Mouse (Mus musculus) heart, embryonic 12.5 days (tissue): ENCODE data around the gene Unk. TPM values are rescaled to one million over a fixed set of nuclear protein-coding genes. Genes with fewer than 3 reads are reported as not detected.
A peak's percentile ranks its signal among the peaks of the same experiment; 100 is the strongest.

ENCODE experiments used
- ATAC-seq: fragments of 200-750 bp; cut with Nextera tagmentation; 2 replicates; pipeline ENCODE4 v1.8.0; 2017; ENCODE audit warnings: moderate TSS enrichment, moderate library complexity; ENCODE audit not compliant: insufficient number of reproducible peaks, low FRiP score
- H3K27ac ChIP-seq: fragments of 300-500 bp; sonication (generic); 2 replicates; pipeline ENCODE4 v1.5.1; 2016; ENCODE audit warnings: mild to moderate bottlenecking, moderate library complexity; ENCODE audit not compliant: poor library complexity, severe bottlenecking
- H3K27me3 ChIP-seq: fragments of 300-500 bp; sonication (generic); replicated peaks from 2 replicates; pipeline ENCODE4 v1.6.1; 2016; ENCODE audit warnings: mild to moderate bottlenecking, moderate library complexity
- H3K36me3 ChIP-seq: fragments of 300-500 bp; sonication (generic); 2 replicates; pipeline ENCODE4 v1.6.1; 2016; ENCODE audit warnings: mild to moderate bottlenecking, moderate library complexity
- H3K4me1 ChIP-seq: fragments of 300-500 bp; sonication (generic); replicated peaks from 2 replicates; pipeline ENCODE4 v1.6.1; 2016; ENCODE audit warnings: mild to moderate bottlenecking
- H3K4me2 ChIP-seq: fragments of 300-500 bp; sonication (generic); 2 replicates; pipeline ENCODE4 v1.6.1; 2016; ENCODE audit warnings: mild to moderate bottlenecking, moderate library complexity
- H3K4me3 ChIP-seq: fragments of 300-500 bp; sonication (generic); 2 replicates; pipeline ENCODE4 v1.5.1; 2016; ENCODE audit warnings: mild to moderate bottlenecking
- H3K9ac ChIP-seq: fragments of 300-500 bp; sonication (generic); 2 replicates; pipeline ENCODE4 v1.6.1; 2016; ENCODE audit warnings: mild to moderate bottlenecking, moderate library complexity
- H3K9me3 ChIP-seq: fragments of 300-500 bp; sonication (generic); replicated peaks from 2 replicates; pipeline ENCODE4 v1.6.1; 2016; ENCODE audit warnings: mild to moderate bottlenecking, moderate library complexity
- WGBS: fragments of 180-500 bp; shearing (Covaris S2); methylation state at CpG from one replicate; pipeline ENCODE4 v1.1.7; 2016; 5-methylcytosine and 5-hydroxymethylcytosine counted together
- polyA plus RNA-seq: library from polyadenylated mRNA; unstranded; fragments of >200 nt; fragmentation: Nextera tagmentation; extraction: Ambion mirVana; gene quantifications from 2 replicates; pipeline ENCODE4 v1.2.1, GENCODE M21; 2016

Gene Unk
- polyA plus RNA-seq, 1 experiment from 2014 or later: 31.8 TPM

DNA sequence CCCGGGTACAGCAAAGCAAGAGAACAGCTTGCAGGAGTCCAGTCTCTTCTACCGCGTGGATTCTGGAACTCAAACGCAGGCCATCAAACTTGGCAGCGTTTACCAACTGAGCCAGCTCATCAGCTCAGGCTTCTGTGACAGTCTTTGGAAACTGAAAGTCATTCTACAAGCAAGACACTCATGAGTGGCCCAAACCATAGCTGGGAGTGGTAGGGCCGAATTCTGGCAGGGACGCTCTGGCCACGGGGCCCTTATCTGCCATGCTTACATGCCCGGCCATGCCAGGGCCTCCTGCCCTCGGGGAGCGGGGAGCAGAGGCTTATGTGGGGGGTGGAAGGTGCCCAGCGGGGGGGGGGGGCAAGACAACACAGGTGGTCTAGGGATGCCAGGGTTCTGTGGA is 73.5 kb downstream of the Unk start:
- H3K4me3 ChIP-seq: no peak overlapping the region
- 57% methylated on average over 12 of the region's 12 CpGs for WGBS
- ATAC-seq: no peak

DNA sequence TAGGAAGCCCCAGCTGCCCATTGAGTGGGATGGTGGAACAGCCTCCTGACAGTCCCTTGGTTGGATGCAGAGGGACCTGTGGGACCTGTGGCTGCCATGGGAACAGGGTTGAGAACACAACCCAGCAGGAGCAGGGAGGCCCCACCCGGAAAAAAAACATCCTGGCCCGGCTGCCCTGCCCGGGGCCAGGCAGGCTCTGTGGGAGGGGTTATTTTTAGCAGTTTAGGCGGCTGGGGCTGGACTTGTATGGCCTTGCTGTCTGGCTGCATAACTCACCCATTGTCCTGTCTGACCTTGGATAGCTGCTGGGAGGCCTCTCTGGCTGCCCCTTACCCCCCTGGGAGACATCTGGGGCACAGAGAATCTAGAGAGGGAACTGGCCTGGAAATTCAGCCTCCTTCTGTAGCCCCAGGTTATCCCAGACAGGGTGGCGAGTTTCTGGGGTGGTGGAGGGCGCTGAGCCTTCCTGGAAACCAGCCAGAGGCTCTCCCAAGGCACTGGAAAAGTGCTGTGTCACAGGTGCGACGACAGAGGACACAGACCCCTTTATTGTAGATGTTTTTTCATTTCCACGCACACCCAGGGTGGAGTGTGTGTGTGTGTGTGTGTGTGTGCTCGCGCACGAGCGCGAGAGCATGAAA is 74.0 kb downstream of the Unk start:
- peak overlapping the region; percentile 37 for H3K4me2 ChIP-seq
- H3K4me3 ChIP-seq: no peak overlapping the region
- peaks cover 10% of the 10 kb centered on the region for H3K36me3 ChIP-seq
- peak; percentile 79 for ATAC-seq
- no peaks in the 10 kb centered on the region for H3K9me3 ChIP-seq
- H3K4me1 ChIP-seq: peaks cover 94% of the 10 kb centered on the region
- WGBS: 20% methylated on average over 14 of the region's 14 CpGs
- H3K27me3 ChIP-seq: 0 out of 2 replicates have a peak, but pooled peaks cover 3% of the 10 kb centered on the region
- peak overlapping the region; percentile 98 for H3K27ac ChIP-seq
- H3K9ac ChIP-seq: peak overlapping the region; percentile 62

More for the DNA sequence above, 73.5 kb downstream of the Unk start:
- H3K4me2 ChIP-seq: peak overlapping the region; percentile 37
- H3K4me1 ChIP-seq: peaks cover 94% of the 10 kb centered on the region
- H3K9me3 ChIP-seq: no peaks in the 10 kb centered on the region
- H3K27me3 ChIP-seq: 0 out of 2 replicates have a peak, but pooled peaks cover 3% of the 10 kb centered on the region
- 0 out of 2 replicates have a peak overlapping the region, but pooled peaks have one; percentile 28 for H3K9ac ChIP-seq
- H3K36me3 ChIP-seq: peaks cover 10% of the 10 kb centered on the region
- peak overlapping the region; percentile 98 for H3K27ac ChIP-seq

DNA sequence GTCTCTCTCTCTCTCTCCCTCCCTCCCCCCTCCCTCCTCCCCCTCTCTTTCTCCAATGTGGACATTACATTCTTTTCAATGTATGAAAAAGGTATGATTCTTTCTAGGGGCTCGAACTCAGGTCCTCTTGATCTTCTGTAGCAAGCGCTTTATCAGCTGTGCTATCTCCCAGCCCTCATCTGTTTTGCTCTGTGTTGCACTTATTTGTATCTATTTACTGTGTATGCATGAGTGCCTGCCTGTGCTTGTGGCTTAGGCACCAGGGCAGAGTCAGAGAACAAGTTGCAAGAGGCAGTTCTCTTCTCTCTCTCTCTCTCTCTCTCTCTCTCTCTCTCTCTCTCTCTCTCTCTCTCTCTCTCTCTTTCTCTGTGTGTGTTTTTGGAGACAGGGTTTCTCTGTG is 74.9 kb downstream of the Unk start:
- Histone ChIP-seq H3K9ac (no peak overlapping the region), H3K27ac (peak overlapping the region; percentile 98), H3K36me3 (peaks cover 10% of the 10 kb centered on the region), H3K27me3 (0 out of 2 replicates have a peak, but pooled peaks cover 3% of the 10 kb centered on the region), H3K4me2 (no peak overlapping the region), H3K9me3 (no peaks in the 10 kb centered on the region), H3K4me1 (peaks cover 89% of the 10 kb centered on the region), H3K4me3 (no peak overlapping the region)
- 82% methylated on average over 2 of the region's 2 CpGs for WGBS
- no peak for ATAC-seq

DNA sequence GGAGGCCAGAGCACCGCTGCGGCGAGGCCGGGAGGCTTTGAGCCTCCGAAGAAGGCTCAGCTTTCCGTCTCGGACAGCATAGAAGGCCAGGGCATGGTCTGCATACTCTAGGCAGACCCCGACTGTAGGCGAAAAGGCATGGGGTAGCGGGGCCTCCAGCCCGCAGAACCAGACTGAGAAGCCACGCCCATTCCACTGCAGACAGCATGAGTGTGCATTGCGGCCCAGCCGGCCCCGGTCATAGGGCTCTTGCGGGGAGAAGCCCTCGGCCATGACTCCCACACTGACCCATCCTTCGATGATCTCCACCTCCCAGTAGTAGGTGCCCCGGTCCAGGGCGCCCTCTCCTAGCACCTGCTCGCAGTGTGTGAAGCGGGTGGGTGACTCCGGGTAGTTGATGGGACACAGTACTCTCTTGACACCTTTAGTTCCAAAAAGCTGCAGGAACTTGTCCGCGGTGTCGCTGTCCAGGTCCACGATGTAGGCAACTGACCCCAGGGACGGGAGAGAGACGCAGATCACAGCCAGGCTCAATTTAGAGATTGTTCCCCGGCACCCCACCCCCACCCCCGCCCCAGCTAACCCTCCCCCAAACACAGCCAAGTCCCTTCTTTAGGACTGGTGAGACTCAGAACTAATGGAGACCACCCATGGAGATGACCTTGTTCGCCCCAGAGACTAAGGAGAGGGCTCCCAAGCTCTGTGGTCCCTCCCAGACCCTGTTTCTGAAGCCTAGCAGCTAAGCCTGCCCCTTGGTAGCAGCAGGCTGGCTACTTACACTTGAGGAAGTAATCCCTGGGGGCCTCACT is 76.2 kb downstream of the Unk start:
- no peak for ATAC-seq
- peak overlapping the region; percentile 96 for H3K9ac ChIP-seq
- 0 out of 2 replicates have a peak, but pooled peaks cover 3% of the 10 kb centered on the region for H3K27me3 ChIP-seq
- peak overlapping the region; percentile 6; the same call in 1 of the 2 replicates for H3K27ac ChIP-seq
- H3K4me2 ChIP-seq: peak overlapping the region; percentile 89
- H3K36me3 ChIP-seq: peaks cover 10% of the 10 kb centered on the region
- 31% methylated on average over 32 of the region's 32 CpGs for WGBS
- peaks cover 81% of the 10 kb centered on the region for H3K4me1 ChIP-seq
- 0 out of 2 replicates have a peak overlapping the region, but pooled peaks have one; percentile 83 for H3K4me3 ChIP-seq
- H3K9me3 ChIP-seq: no peaks in the 10 kb centered on the region

DNA sequence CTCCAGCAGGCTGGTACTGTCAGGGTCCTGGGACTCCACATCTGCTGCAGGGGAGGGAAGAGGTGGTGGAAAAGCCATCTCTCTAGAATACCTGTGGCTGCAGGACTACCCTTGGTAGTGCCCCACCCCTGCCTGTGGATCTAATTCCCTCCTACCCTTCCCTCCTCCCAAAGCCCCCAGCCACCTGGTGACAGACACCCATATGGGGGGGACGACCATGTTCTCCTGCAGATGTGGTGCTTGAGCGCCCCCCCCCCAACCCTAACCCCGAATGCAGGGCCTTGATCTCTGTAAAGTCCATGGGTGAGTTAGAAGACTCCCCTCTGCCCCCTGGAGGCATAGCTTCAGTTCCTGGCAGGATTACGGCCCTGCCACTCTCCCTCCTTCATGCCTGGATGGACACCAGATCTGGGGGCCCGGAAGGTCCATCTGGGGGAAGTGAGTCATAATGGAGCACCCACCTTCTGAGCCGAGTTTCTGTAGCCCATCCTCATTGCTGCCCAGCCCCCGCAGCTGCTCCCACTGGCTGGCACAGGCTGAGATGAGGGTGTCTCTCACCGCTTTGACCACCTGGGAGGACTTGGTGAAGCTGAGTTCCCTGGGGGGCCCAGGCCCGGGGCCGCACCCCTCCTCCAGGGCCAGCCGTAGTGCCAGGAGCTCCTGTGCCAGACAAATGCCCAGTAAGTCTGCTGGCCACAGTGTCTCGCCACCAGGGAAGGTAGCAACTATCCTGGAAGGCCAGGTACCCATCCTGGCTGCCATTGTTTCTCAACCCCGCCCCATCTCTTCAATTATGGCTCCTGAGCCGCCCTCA is 77.0 kb downstream of the Unk start:
- H3K27ac ChIP-seq: peak overlapping the region; percentile 74
- 35% methylated on average over 14 of the region's 14 CpGs for WGBS

DNA sequence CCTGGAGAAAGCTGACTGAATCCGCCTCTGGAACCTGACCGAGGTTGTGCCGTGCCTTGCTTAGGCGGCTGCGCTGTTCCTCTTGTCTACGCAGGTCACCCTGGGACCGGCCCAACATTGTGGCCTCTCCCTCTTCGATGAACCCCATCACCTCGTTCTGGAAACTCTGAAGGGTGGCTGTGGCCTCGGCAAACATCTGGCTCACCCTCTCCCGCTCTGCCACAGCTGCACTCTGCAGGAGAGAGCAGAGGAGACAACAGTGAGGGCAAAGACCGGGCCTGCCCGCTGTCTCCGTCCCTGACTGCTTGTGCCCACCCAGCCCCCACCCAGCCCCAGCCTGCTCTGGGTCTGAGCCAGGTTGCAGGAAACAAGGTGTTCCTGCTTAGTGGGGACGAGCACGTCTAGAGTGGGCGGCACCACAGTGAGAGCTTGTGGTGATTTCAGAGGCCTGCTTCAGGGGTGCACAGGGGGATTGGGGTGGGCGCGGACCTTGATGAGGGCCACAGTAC is 77.7 kb downstream of the Unk start:
- WGBS: 31% methylated on average over 19 of the region's 19 CpGs
- peak overlapping the region; percentile 83 for H3K4me3 ChIP-seq
- no peak for ATAC-seq
- peaks cover 10% of the 10 kb centered on the region for H3K36me3 ChIP-seq
- 0 out of 2 replicates have a peak, but pooled peaks cover 3% of the 10 kb centered on the region for H3K27me3 ChIP-seq
- no peaks in the 10 kb centered on the region for H3K9me3 ChIP-seq
- peak overlapping the region; percentile 89 for H3K4me2 ChIP-seq
- peaks cover 69% of the 10 kb centered on the region for H3K4me1 ChIP-seq
- H3K9ac ChIP-seq: peak overlapping the region; percentile 96
- peak overlapping the region; percentile 74 for H3K27ac ChIP-seq

More for the DNA sequence above, 77.0 kb downstream of the Unk start:
- peak overlapping the region; percentile 83 for H3K4me3 ChIP-seq
- H3K4me2 ChIP-seq: peak overlapping the region; percentile 89
- H3K4me1 ChIP-seq: peaks cover 73% of the 10 kb centered on the region
- H3K36me3 ChIP-seq: peaks cover 10% of the 10 kb centered on the region
- H3K9ac ChIP-seq: peak overlapping the region; percentile 96
- ATAC-seq: no peak
- H3K27me3 ChIP-seq: 0 out of 2 replicates have a peak, but pooled peaks cover 3% of the 10 kb centered on the region
- no peaks in the 10 kb centered on the region for H3K9me3 ChIP-seq

DNA sequence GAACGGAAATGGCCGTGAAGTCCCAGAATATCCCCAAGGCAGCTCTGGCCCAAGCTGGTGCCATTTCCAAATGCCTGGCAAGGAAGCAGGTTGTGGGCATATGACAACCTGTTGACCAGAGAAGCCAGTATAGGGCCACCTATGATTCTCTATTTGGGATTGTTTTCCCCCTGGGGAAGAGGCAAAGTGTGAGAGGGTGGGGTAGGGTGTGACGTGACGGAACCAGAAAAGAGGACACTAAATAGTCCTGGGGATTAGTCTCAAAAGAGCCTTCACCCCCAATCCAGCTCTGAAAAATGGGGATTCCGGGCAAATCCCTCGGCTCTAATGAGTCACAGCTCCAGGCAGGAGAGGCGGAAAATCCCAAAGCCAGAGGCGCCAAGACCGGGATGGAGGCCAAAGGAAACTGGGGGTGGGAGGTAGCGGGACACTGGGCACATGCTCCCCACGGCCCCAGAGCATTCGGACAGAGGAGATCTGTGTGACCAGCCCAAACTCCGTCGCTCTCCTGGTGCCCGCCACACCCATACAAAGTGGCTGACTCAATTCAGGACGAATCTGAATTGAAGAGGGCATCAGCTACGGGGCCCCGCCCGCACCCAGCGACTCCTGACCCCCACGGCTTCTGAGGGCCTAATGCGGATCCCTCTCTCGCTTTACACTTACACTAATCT is 78.5 kb downstream of the Unk start:
- Histone ChIP-seq H3K9ac (peak overlapping the region; percentile 96), H3K27ac (peak overlapping the region; percentile 74), H3K4me2 (peak overlapping the region; percentile 89), H3K4me3 (peak overlapping the region; percentile 83), H3K4me1 (peaks cover 62% of the 10 kb centered on the region), H3K36me3 (peaks cover 10% of the 10 kb centered on the region), H3K27me3 (0 out of 2 replicates have a peak, but pooled peaks cover 3% of the 10 kb centered on the region), H3K9me3 (no peaks in the 10 kb centered on the region)
- ATAC-seq: no peak
- 7% methylated on average over 23 of the region's 23 CpGs for WGBS

DNA sequence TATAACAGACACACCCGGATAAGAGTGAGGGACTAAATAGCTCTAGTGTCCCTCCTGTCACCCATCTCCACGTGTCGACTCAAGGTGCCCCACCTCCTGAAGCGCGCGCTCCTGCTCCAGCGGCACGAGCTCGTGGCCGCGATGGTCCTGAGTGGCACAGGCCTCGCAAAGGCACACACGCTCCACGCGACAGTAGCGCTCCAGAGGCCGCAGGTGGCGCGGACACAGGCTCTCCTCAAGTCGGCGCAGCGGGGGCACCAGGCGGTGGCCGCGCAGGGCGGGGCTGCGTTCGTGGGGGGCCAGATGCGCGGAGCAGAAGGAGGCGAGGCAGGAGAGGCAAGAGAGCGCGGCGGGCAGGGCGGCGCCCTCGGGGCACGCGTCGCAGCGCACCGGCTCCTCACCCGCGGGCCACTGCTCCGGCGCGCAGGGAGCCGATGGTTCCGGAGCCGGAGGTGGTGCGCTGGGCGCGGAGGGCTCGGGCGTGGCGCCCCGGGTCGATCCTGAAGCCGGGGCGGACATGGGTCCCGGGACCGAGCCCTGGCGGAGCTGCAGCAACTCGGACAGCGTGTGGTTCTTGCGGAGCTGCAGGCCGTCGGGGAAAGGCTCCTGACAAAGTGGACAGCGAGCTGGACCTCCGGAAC is 79.4 kb downstream of the Unk start:
- 2% methylated on average over 70 of the region's 70 CpGs for WGBS
- Histone ChIP-seq H3K4me2 (peak overlapping the region; percentile 89), H3K9me3 (no peaks in the 10 kb centered on the region), H3K4me3 (peak overlapping the region; percentile 83), H3K9ac (peak overlapping the region; percentile 96), H3K36me3 (peaks cover 10% of the 10 kb centered on the region), H3K4me1 (peaks cover 52% of the 10 kb centered on the region), H3K27me3 (0 out of 2 replicates have a peak, but pooled peaks cover 3% of the 10 kb centered on the region), H3K27ac (peak overlapping the region; percentile 74)
- ATAC-seq: peak; percentile 23

DNA sequence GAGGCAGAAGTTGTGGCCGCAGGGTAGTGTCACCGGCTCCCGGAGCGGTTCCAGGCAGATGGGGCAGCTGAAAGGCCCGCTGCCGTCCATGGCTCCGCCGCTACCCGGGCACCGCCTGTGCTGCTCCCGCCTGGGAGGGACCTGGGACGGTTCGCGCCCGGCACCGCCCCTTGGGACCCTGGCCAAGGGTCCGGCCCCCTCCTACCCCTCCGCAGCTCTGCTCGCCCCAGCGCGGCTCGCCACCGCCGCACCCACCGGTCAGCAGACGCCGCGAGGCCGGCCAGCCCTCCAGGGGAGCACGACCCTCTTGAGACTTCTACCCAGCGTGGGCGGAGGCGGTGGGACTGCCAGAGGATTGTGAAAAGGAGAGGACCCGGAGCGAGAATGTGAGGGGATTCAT is 80.0 kb downstream of the Unk start:
- Histone ChIP-seq H3K9me3 (no peaks in the 10 kb centered on the region), H3K4me1 (peaks cover 46% of the 10 kb centered on the region), H3K27me3 (0 out of 2 replicates have a peak, but pooled peaks cover 3% of the 10 kb centered on the region), H3K4me2 (peak overlapping the region; percentile 89), H3K9ac (peak overlapping the region; percentile 96), H3K36me3 (peaks cover 10% of the 10 kb centered on the region), H3K4me3 (peak overlapping the region; percentile 83), H3K27ac (peak overlapping the region; percentile 74)
- under 1% methylated on average over 30 of the region's 35 CpGs for WGBS
- ATAC-seq: peak; percentile 83
